Mouse (Mus musculus) heart, postnatal 4 days (tissue): ENCODE results near the gene Txndc2. TPM values are rescaled to one million over a fixed set of nuclear protein-coding genes. Genes with fewer than 3 reads are reported as not detected.

Experiments used
- DNase-seq: peaks from one replicate; pipeline ENCODE4 v3.0.0; 2021
- total RNA-seq, 2 experiments: library from RNA; stranded (reverse); gene quantifications; 2 replicates each; pipeline ENCODE4 v1.2.3; 2021

The Txndc2 gene
- total RNA-seq, result under 1 TPM; 0.14 to 0.47 TPM

- no peak for DNase-seq
Observed at GRCm38 (mm10) chr17:65641734-65642218, at the start of gene Txndc2. Txndc2 (minus strand) TSS chr17:65642168.

GRCm38 (mm10) chr17:65683731-65684130, 41.8 kb upstream of the Txndc2 start:
- DNase-seq, result peak; percentile 50

GRCm38 (mm10) chr17:65683316-65683715, 41.3 kb upstream of the Txndc2 start:
- DNase-seq, result peak; percentile 28

GRCm38 (mm10) chr17:65682071-65682680, 40.2 kb upstream of the Txndc2 start:
- DNase-seq, result no peak

- no peak for DNase-seq
Observed at GRCm38 (mm10) chr17:65681516-65681915, 39.5 kb upstream of the Txndc2 start.

GRCm38 (mm10) chr17:65680801-65681412, 38.9 kb upstream of the Txndc2 start:
- DNase-seq, result no peak

- peak; percentile 26 for DNase-seq
Observed at GRCm38 (mm10) chr17:65679806-65680446, 38.0 kb upstream of the Txndc2 start.

- DNase-seq, result no peak
Observed at GRCm38 (mm10) chr17:65677742-65678141, 35.8 kb upstream of the Txndc2 start.

- no peak for DNase-seq
Observed at GRCm38 (mm10) chr17:65676536-65676935, 34.6 kb upstream of the Txndc2 start.

- DNase-seq, result no peak
Observed at GRCm38 (mm10) chr17:65675985-65676384, 34.0 kb upstream of the Txndc2 start.

- peak; percentile 19 for DNase-seq
Observed at GRCm38 (mm10) chr17:65674710-65675171, 32.8 kb upstream of the Txndc2 start.

GRCm38 (mm10) chr17:65672926-65673325, 31.0 kb upstream of the Txndc2 start:
- DNase-seq, result no peak

- no peak for DNase-seq
Observed at GRCm38 (mm10) chr17:65669061-65669460, 27.1 kb upstream of the Txndc2 start.

- no peak for DNase-seq
Observed at GRCm38 (mm10) chr17:65667792-65668191, 25.8 kb upstream of the Txndc2 start.

- peak; percentile 74 for DNase-seq
Observed at GRCm38 (mm10) chr17:65666388-65667161, 24.6 kb upstream of the Txndc2 start.

- DNase-seq, result no peak
Observed at GRCm38 (mm10) chr17:65665786-65666387, 23.9 kb upstream of the Txndc2 start.

GRCm38 (mm10) chr17:65663329-65664078, 21.5 kb upstream of the Txndc2 start:
- DNase-seq, result no peak

GRCm38 (mm10) chr17:65662662-65663061, 20.7 kb upstream of the Txndc2 start:
- DNase-seq, result no peak

GRCm38 (mm10) chr17:65658416-65658815, 16.4 kb upstream of the Txndc2 start:
- no peak for DNase-seq

- DNase-seq, result no peak
Observed at GRCm38 (mm10) chr17:65657958-65658357, 16.0 kb upstream of the Txndc2 start.

- no peak for DNase-seq
Observed at GRCm38 (mm10) chr17:65656731-65657130, 14.8 kb upstream of the Txndc2 start.

- no peak for DNase-seq
Observed at GRCm38 (mm10) chr17:65656076-65656475, 14.1 kb upstream of the Txndc2 start.
